Mouse (Mus musculus) kidney, adult 2 months (tissue): ENCODE measurements at regions not wholly inside any gene's neighbourhood (a gene's known extent, or its start where the extent isn't known, plus 50 kb on each side); places are given as distances from the start of the nearest gene placed in this dataset.
"Not testable (repeated sequence)": the region's sequence is repeated elsewhere in the genome, so short reads cannot be mapped to it uniquely, and the experiment has no call there.

ENCODE experiments used
- DNase-seq: peaks from one replicate; pipeline ENCODE4 v3.0.0; 2021
- H3K27ac ChIP-seq: fragments of 200-500 bp; 2 replicates; pipeline ENCODE4 v1.5.1; 2012; ENCODE audit warnings: low read depth, low read length, control low read depth, inconsistent platforms; ENCODE audit not compliant: insufficient read depth
- H3K27me3 ChIP-seq: fragments of 200-500 bp; replicated peaks from 2 replicates; pipeline ENCODE4 v1.6.1; 2012; ENCODE audit warnings: mild to moderate bottlenecking, moderate library complexity, low read length, inconsistent platforms; ENCODE audit not compliant: control insufficient read depth, insufficient read depth
- H3K36me3 ChIP-seq: fragments of 200-500 bp; 2 replicates; pipeline ENCODE4 v1.6.1; 2012; ENCODE audit warnings: mild to moderate bottlenecking, moderate library complexity, low read length, inconsistent platforms; ENCODE audit not compliant: control insufficient read depth, insufficient read depth
- H3K4me1 ChIP-seq: fragments of 200-500 bp; 2 replicates; pipeline ENCODE4 v1.6.1; 2011; ENCODE audit warnings: low read length; ENCODE audit not compliant: control insufficient read depth, insufficient read depth
- H3K4me3 ChIP-seq: fragments of 200-500 bp; 2 replicates; pipeline ENCODE4 v1.5.1; 2011; ENCODE audit warnings: mild to moderate bottlenecking, low read depth, low read length, control low read depth; ENCODE audit not compliant: insufficient read depth
- CTCF ChIP-seq: fragments of 200-500 bp; conservative IDR thresholded peaks from 2 replicates; pipeline ENCODE4 v1.5.1; 2011; ENCODE audit warnings: low read depth, mild to moderate bottlenecking, control low read depth, low read length, moderate library complexity, mixed read lengths; ENCODE audit not compliant: insufficient read depth, insufficient read length
- POLR2A ChIP-seq: fragments of 200-500 bp; IDR thresholded peaks from one replicate; pipeline ENCODE4 v1.6.1; 2011; ENCODE audit warnings: low read depth, low read length, control low read depth
- WGBS: fragments of 180-500 bp; shearing (Covaris S2); methylation state at CpG from one replicate; pipeline ENCODE4 v1.1.7; 2018; 5-methylcytosine and 5-hydroxymethylcytosine counted together

DNA sequence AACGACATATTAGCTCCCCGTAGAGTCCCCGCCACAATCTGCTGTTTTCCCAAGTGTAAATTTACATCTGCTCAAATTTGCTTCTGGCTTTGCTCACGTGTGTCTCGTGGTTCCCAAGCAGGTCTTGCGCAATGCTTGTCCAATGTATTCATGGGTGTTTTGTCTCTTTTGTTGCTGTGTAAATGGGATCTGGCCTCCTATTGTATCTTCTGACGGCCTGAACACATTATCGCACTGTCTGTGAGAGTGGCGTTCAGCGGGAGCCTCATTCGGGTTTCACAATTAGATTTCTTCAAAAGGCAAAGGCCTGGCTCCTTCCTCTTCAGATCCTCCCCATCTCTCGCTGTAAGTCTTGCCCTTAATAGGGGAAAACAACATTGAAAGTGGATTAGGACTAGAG is 274.5 kb downstream of the Fam19a5 start:
- Histone ChIP-seq H3K27ac (no peak overlapping the region), H3K36me3 (no peaks in the 10 kb centered on the region), H3K27me3 (no peaks in the 10 kb centered on the region), H3K4me3 (no peak overlapping the region), H3K4me1 (no peaks in the 10 kb centered on the region)
- WGBS, result 85% methylated on average over 12 of the region's 12 CpGs
- no peak for DNase-seq
- TF ChIP-seq CTCF (no peak), POLR2A (no peak)

DNA sequence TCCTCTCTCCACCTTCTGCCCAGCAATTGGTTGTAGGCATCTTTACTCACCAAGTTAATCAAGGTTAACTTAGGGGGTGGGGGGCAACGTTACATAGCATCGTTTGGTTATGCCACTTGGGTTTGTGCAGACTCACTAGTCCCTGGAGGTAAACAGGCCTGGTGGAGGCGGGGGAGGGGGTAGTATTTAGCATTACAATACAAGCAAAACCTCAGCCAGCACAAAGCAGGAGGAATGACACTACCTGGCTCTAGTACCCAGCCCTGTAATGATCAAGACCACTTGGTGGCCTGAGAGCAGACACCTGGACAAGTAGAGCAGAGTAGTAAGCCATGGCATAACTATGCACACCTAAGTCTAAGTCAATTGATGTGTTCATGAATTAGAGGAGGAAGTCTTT is 298.0 kb downstream of the Fam19a5 start:
- no peak overlapping the region for H3K4me3 ChIP-seq
- TF ChIP-seq POLR2A, result no peak
- TF ChIP-seq CTCF, result no peak
- H3K4me1 ChIP-seq, result no peaks in the 10 kb centered on the region
- H3K27ac ChIP-seq, result no peak overlapping the region
- H3K27me3 ChIP-seq, result no peaks in the 10 kb centered on the region
- H3K36me3 ChIP-seq, result no peaks in the 10 kb centered on the region
- WGBS, result 37% methylated on average over 3 of the region's 3 CpGs
- DNase-seq, result no peak

DNA sequence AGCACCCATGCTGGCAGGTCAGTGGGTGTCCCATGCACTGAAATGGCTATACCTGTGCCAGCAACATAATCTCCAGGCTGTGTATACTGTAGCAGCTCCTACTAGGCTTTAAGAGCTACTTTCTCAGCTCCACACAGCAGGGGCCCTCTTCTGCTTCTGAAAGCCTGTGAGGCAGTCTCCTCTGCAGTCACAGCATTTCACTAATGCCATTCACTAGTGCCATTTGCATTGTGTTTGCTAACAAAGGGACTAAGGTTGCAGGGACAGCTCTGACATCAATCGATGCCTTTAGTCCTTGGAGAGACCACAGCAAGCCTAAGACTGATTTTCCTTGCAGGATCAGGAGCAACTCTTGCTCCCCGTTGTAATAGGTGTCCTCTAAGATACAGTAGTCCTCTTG is 315.0 kb downstream of the Fam19a5 start:
- no peak for DNase-seq
- no peaks in the 10 kb centered on the region for H3K4me1 ChIP-seq
- no peak for TF ChIP-seq CTCF
- TF ChIP-seq POLR2A, result no peak

DNA sequence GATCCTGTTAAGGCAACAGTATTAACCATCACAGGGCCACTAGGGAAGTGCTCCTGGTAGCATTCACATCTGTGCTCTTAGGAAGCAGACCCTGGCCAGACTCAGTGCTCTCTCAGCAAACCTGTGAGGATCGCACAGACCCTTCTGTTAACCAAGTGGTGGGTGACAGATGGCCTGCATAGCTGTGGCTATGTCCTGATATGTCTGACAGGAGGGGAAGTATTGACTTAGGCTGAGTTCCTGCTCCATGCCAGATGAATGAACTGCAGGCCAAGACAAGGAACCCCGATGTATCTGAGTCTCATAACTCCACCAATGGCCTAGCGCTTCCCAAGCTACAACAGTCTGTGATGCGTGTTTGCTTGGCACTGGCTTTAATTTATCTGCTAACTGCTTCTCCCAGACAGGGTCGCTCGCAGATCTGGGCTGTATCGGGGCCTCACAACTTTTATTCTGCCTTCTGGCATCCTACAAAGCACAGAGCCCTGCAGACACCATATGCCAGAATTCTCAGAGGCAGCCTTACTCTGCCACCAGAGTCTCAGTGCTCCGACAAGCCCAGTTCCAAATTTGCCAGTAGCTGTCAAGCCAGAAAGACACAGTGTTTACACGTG is 332.3 kb downstream of the Fam19a5 start:
- WGBS, result 70% methylated on average over 9 of the region's 9 CpGs
- Histone ChIP-seq H3K4me1 (no peaks in the 10 kb centered on the region), H3K36me3 (no peaks in the 10 kb centered on the region), H3K4me3 (no peak overlapping the region), H3K27me3 (no peaks in the 10 kb centered on the region), H3K27ac (no peak overlapping the region)
- TF ChIP-seq POLR2A, result no peak
- no peak for TF ChIP-seq CTCF
- DNase-seq, result no peak

More for the DNA sequence above, 315.0 kb downstream of the Fam19a5 start:
- Histone ChIP-seq H3K36me3 (no peaks in the 10 kb centered on the region), H3K27ac (no peak overlapping the region), H3K4me3 (no peak overlapping the region), H3K27me3 (no peaks in the 10 kb centered on the region)
- 22% methylated on average over 2 of the region's 2 CpGs for WGBS

DNA sequence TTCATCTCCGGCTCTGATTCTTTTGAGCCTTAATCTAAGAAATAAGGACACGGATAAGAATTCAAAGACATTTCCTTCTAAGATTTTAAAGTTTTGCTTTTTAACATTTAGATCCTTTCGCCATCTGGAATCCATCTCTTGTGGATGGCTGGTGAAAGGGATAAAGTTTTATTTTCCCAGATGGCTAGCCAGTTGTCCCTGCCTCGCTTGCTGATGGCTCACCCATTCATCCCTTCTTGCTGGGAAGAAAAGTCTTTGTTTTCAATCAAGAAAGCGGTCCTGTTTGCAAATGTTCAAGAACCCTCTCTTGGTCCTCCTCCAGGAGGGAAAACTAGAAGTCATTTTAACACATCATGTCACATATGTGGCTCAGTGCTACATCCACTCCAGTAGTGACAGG is 346.8 kb downstream of the Fam19a5 start:
- H3K36me3 ChIP-seq, result no peaks in the 10 kb centered on the region
- H3K27ac ChIP-seq, result no peak overlapping the region
- H3K4me3 ChIP-seq, result no peak overlapping the region
- no peak for DNase-seq
- WGBS, result 83% methylated on average over 5 of the region's 5 CpGs
- H3K4me1 ChIP-seq, result no peaks in the 10 kb centered on the region
- TF ChIP-seq CTCF (no peak), POLR2A (no peak)
- H3K27me3 ChIP-seq, result no peaks in the 10 kb centered on the region

DNA sequence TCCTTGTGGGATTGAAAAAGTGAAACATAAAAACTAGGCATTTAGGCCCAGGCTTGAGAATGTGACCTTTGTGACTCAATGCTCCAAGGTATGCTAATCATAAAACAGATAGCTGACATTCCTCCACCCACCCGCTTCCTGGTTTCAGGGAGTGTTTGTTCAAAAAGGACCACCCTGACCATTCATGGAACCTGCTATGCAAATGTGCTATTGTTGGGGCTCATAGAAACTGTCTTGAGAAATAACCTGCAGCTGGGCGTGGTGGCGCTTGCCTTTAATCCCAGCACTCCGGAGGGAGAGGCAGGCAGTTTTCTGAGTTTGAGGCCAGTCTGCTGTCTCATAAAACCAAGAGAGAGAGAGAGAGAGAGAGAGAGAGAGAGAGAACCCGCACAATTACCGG is 350.8 kb downstream of the Fam19a5 start:
- H3K4me1 ChIP-seq, H3K27ac ChIP-seq, DNase-seq, H3K4me3 ChIP-seq, H3K36me3 ChIP-seq, H3K27me3 ChIP-seq: not testable (repeated sequence)
- WGBS, result 89% methylated on average over 6 of the region's 6 CpGs

DNA sequence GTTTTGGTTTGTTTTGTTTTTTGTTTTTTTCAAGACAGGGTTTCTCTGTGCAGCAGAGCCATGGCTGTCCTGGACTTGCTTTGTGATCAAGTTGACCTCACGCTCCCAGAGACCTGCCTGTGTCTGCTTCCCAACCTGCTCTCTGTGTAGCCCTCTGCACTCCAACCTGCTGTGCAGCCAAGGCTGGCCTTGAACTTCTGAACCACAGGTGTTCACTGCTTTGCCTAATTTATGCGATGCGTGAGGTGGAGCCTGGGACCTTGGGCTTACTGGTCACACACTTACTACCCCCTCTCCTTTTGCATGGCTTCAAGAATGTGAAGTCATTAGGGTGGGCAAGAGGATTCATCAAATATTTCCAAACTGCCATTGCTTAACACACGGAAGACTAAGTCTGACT is 354.6 kb downstream of the Fam19a5 start:
- 82% methylated on average over 4 of the region's 4 CpGs for WGBS
- Histone ChIP-seq H3K36me3 (no peaks in the 10 kb centered on the region), H3K4me3 (no peak overlapping the region), H3K27ac (no peak overlapping the region), H3K4me1 (no peaks in the 10 kb centered on the region), H3K27me3 (no peaks in the 10 kb centered on the region)
- no peak for TF ChIP-seq POLR2A
- no peak for TF ChIP-seq CTCF
- DNase-seq, result no peak

DNA sequence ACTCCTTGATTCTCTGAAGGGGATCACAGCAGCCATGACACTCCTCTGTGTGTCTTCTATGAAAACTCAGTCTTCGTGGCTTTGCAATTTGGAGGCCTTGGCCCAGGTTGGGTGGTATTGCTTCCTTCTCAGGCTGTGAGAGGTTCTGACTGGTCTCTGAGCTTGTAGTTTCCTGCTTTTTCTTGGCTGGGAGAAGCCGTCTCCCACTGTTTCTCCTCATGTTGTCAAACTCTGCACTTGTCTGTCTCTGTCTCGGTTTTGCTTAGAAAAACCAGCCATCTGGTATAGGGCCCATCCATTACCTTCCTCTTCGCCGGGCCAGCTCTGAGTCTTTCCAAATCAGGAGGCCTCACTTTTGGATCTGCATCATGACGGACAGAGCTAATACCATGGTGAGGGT is 360.3 kb downstream of the Fam19a5 start:
- WGBS, result 84% methylated on average over 6 of the region's 6 CpGs
- H3K4me3 ChIP-seq, result no peak overlapping the region
- no peaks in the 10 kb centered on the region for H3K36me3 ChIP-seq
- DNase-seq, result no peak
- H3K27me3 ChIP-seq, result no peaks in the 10 kb centered on the region
- no peaks in the 10 kb centered on the region for H3K4me1 ChIP-seq
- H3K27ac ChIP-seq, result no peak overlapping the region
- TF ChIP-seq POLR2A, result no peak
- TF ChIP-seq CTCF, result no peak
